Mouse (Mus musculus): ENCODE measurements around the gene Creg1. TPM values are rescaled to one million over a fixed set of nuclear protein-coding genes. Genes with fewer than 3 reads are reported as not detected.

Gene Creg1
- polyA plus RNA-seq, 1 experiment = 36.9 TPM

DNA sequence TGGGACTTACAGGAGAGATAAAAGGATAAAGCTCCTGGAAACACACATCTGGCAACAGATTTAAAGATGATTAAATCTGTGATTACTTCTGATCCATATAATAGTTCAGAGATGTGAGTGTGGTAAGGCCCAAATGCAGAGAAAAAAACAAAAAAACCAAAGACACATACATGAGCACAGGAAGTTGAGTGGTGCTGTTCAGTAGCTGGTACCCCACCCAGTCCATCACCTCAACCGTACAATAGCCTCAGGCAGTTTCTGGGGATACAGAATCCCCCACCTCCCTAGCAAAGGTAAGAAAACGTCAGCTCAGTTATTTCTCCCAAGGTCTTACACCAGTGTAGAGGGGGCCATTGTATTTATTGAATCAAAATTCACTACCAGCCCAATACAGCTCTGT lies 47.1 kb downstream of the Creg1 start:
- Histone ChIP-seq H3K27ac (ENCODE audit: control insufficient read depth, insufficient read depth, low read depth, low read length) (no peak overlapping the region), H3K27me3 (ENCODE audit: control insufficient read depth, insufficient read depth, low read length) (no peaks in the 10 kb centered on the region), H3K4me1 (ENCODE audit: control insufficient read depth, insufficient read depth, low read length) (no peaks in the 10 kb centered on the region), H3K36me3 (ENCODE audit: control insufficient read depth, insufficient read depth, low read length) (no peaks in the 10 kb centered on the region), H3K4me3 (ENCODE audit: control insufficient read depth, low read depth, low read length) (no peak overlapping the region)
- no peak for TF ChIP-seq POLR2A (IDR thresholded peaks at IDR 0.05; ENCODE audit: control insufficient read depth, low read depth, low read length)

DNA sequence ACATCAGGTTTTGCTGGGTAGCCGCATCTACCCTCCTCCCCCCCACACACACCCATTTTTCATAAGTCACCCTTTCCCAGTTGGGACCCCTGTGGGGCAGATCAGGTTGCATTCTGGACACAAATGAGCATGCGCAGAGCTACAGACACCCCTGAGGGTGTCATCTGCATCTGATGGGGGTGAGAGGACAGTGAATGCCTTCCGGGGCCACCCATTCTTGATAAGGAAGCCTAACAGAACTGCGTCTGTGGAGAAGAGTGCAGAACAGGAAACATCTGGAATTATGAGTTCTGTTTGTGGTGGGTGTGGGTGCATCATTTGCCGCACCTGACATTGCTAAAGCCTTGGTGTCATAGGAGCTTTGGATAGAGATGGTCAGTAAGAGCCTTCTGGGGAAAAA lies 47.6 kb downstream of the Creg1 start:
- Histone ChIP-seq H3K36me3 (ENCODE audit: control insufficient read depth, insufficient read depth, low read length) (no peaks in the 10 kb centered on the region), H3K27me3 (ENCODE audit: control insufficient read depth, insufficient read depth, low read length) (no peaks in the 10 kb centered on the region), H3K4me3 (ENCODE audit: control insufficient read depth, low read depth, low read length) (no peak overlapping the region), H3K27ac (ENCODE audit: control insufficient read depth, insufficient read depth, low read depth, low read length) (no peak overlapping the region), H3K4me1 (ENCODE audit: control insufficient read depth, insufficient read depth, low read length) (no peaks in the 10 kb centered on the region)
- TF ChIP-seq POLR2A (IDR thresholded peaks at IDR 0.05; ENCODE audit: control insufficient read depth, low read depth, low read length) (no peak), CTCF (IDR thresholded peaks at IDR 0.05; ENCODE audit: control insufficient read depth, insufficient read depth, insufficient replicate concordance, low read depth, low read length) (no peak)

DNA sequence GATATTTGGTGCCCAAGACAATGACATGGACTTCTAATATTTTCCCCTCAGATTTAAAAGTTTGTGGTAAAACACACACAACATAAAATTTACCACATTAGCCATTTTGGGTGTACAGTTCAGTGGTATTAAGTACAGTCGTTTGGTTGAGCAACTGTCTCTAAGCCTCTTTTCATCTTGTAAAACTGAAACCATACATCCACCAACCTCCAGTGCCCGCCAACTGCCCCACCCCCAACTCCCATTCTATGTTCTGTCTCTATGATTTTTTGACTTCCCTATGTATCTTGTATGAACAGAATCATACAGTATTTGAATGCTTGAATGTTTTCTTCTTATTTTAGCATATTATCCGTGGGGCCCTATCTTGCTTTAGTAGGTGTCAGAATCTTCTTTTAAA lies 49.2 kb downstream of the Creg1 start:
- Histone ChIP-seq H3K27ac (ENCODE audit: control insufficient read depth, insufficient read depth, low read depth, low read length) (no peak overlapping the region), H3K27me3 (ENCODE audit: control insufficient read depth, insufficient read depth, low read length) (no peaks in the 10 kb centered on the region), H3K4me1 (ENCODE audit: control insufficient read depth, insufficient read depth, low read length) (no peaks in the 10 kb centered on the region)

DNA sequence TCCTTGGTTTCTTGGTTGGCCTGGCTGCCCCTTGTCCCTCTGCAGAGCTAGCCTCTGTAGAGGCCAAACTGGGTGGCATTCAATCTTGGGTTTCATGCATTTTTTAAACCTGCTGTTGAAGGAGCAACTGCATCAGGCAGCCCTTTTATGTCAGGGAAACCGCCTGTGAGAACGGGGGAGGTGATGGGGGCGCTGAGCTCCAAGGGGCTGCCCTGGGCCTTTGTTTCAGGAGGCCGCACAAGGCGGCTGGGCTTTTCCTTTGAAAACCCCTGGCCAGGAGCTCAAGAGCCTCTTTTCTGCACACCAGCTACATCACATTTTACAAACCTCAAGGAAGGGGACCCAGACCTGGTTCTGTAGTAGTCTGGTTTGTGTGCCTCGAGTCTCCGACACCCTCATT lies 50.6 kb downstream of the Creg1 start:
- no peaks in the 10 kb centered on the region for H3K36me3 ChIP-seq (ENCODE audit: control insufficient read depth, insufficient read depth, low read length)
- H3K27ac ChIP-seq (ENCODE audit: control insufficient read depth, insufficient read depth, low read depth, low read length) = no peak overlapping the region
- no peaks in the 10 kb centered on the region for H3K27me3 ChIP-seq (ENCODE audit: control insufficient read depth, insufficient read depth, low read length)
- no peak for TF ChIP-seq CTCF (IDR thresholded peaks at IDR 0.05; ENCODE audit: control insufficient read depth, insufficient read depth, insufficient replicate concordance, low read depth, low read length)
- TF ChIP-seq POLR2A (IDR thresholded peaks at IDR 0.05; ENCODE audit: control insufficient read depth, low read depth, low read length) = no peak
- H3K4me3 ChIP-seq (ENCODE audit: control insufficient read depth, low read depth, low read length) = no peak overlapping the region
- H3K4me1 ChIP-seq (ENCODE audit: control insufficient read depth, insufficient read depth, low read length) = no peaks in the 10 kb centered on the region

More for the DNA sequence above, 49.2 kb downstream of the Creg1 start:
- TF ChIP-seq CTCF (IDR thresholded peaks at IDR 0.05; ENCODE audit: control insufficient read depth, insufficient read depth, insufficient replicate concordance, low read depth, low read length) (no peak), POLR2A (IDR thresholded peaks at IDR 0.05; ENCODE audit: control insufficient read depth, low read depth, low read length) (no peak)
- Histone ChIP-seq H3K4me3 (ENCODE audit: control insufficient read depth, low read depth, low read length) (no peak overlapping the region), H3K36me3 (ENCODE audit: control insufficient read depth, insufficient read depth, low read length) (no peaks in the 10 kb centered on the region)

DNA sequence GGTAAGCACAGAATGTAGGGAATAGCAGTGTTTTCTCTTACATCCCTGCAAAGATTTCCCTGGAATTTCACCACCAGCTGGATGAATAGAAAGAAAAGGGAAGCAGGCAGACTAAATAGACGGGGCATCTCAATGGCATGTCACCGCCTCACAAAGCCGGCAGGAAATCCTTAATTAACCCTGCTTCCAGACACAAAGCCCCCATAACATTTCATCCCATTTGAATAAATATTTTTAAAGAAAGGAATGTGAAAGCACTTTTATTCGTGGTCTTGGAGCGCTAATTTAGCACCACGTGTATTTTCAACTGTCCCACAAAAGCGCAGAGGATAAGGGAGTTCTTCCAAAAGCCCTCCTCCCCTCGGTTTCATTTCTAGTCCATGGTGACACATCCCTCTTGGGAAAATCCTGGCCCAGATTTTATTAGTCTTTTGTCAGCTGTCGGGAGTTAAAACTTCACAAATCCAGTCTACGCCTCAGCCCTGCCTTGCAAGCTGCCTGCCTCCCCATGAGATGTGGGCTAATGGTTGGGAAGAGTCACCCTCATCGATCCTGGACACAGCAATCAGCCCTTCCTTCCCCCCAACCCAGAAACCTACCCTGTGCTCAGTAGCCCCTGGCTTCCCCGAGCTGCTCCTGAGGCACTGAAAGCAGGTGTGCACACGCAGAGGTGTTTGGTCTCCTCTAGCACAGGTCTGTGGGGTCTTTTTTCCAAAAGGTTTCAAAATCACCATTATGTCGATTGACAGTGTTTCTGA lies 51.2 kb downstream of the Creg1 start:
- Histone ChIP-seq H3K4me3 (ENCODE audit: control insufficient read depth, low read depth, low read length) (no peak overlapping the region), H3K27me3 (ENCODE audit: control insufficient read depth, insufficient read depth, low read length) (no peaks in the 10 kb centered on the region), H3K27ac (ENCODE audit: control insufficient read depth, insufficient read depth, low read depth, low read length) (no peak overlapping the region), H3K36me3 (ENCODE audit: control insufficient read depth, insufficient read depth, low read length) (no peaks in the 10 kb centered on the region), H3K4me1 (ENCODE audit: control insufficient read depth, insufficient read depth, low read length) (no peaks in the 10 kb centered on the region)
- TF ChIP-seq POLR2A (IDR thresholded peaks at IDR 0.05; ENCODE audit: control insufficient read depth, low read depth, low read length) (no peak), CTCF (IDR thresholded peaks at IDR 0.05; ENCODE audit: control insufficient read depth, insufficient read depth, insufficient replicate concordance, low read depth, low read length) (no peak)

DNA sequence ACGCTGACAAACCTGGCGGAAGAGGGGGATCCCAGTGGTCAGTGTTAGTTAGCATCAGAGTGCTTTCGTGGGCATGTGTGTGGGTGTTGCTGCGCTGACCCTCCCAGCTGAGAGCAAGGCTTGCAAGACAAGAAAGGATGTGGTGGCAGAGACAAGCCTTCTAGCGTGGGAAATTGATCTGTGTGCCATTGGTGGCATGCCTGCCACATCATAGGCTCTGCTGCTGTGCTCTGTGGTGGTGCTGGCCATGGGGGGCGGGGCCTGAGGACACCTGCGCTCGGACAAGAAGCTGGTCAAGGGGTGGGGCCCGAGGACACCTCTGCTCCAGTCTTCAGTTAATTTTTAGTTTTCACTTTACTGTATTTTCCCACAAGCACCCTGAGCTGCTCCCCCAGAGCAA lies 52.8 kb downstream of the Creg1 start:
- no peaks in the 10 kb centered on the region for H3K4me1 ChIP-seq (ENCODE audit: control insufficient read depth, insufficient read depth, low read length)
- no peak overlapping the region for H3K27ac ChIP-seq (ENCODE audit: control insufficient read depth, insufficient read depth, low read depth, low read length)
- no peak for TF ChIP-seq POLR2A (IDR thresholded peaks at IDR 0.05; ENCODE audit: control insufficient read depth, low read depth, low read length)
- no peak for TF ChIP-seq CTCF (IDR thresholded peaks at IDR 0.05; ENCODE audit: control insufficient read depth, insufficient read depth, insufficient replicate concordance, low read depth, low read length)
- H3K4me3 ChIP-seq (ENCODE audit: control insufficient read depth, low read depth, low read length) = no peak overlapping the region
- no peaks in the 10 kb centered on the region for H3K27me3 ChIP-seq (ENCODE audit: control insufficient read depth, insufficient read depth, low read length)
- H3K36me3 ChIP-seq (ENCODE audit: control insufficient read depth, insufficient read depth, low read length) = no peaks in the 10 kb centered on the region

DNA sequence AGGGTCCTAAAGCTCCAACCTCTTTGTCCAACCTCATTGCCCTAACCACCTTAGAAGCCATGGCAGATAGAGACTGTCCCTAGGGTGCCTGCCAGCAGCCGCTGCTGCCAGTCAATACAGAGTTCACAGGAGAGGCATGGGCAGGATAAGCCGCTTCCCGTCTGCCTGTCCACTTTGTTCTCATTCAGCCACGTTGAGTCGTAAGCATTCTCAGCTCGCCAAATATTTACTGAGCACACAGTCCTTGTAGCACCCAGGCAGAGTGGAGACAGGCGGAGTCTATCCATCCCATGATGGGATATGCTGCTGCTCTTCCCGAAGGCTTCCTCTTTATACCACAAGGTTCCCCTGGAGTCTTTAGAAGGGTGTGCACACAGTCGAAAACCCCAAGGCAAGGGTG lies 53.7 kb downstream of the Creg1 start:
- Histone ChIP-seq H3K4me1 (ENCODE audit: control insufficient read depth, insufficient read depth, low read length) (no peaks in the 10 kb centered on the region), H3K27me3 (ENCODE audit: control insufficient read depth, insufficient read depth, low read length) (no peaks in the 10 kb centered on the region), H3K36me3 (ENCODE audit: control insufficient read depth, insufficient read depth, low read length) (no peaks in the 10 kb centered on the region), H3K4me3 (ENCODE audit: control insufficient read depth, low read depth, low read length) (no peak overlapping the region), H3K27ac (ENCODE audit: control insufficient read depth, insufficient read depth, low read depth, low read length) (no peak overlapping the region)
- TF ChIP-seq CTCF (IDR thresholded peaks at IDR 0.05; ENCODE audit: control insufficient read depth, insufficient read depth, insufficient replicate concordance, low read depth, low read length) = no peak
- TF ChIP-seq POLR2A (IDR thresholded peaks at IDR 0.05; ENCODE audit: control insufficient read depth, low read depth, low read length) = no peak
